Mouse (Mus musculus) limb, embryonic 13.5 days (tissue): ENCODE measurements around the gene Rps11. TPM values are rescaled to one million over a fixed set of nuclear protein-coding genes. Genes with fewer than 3 reads are reported as not detected.

Experiments
- ATAC-seq: fragments of 200-750 bp; cut with Nextera tagmentation; 2 replicates; pipeline ENCODE4 v1.8.0; 2017; ENCODE audit warnings: low read depth, moderate number of reproducible peaks, moderate TSS enrichment; ENCODE audit not compliant: low FRiP score
- H3K27ac ChIP-seq: fragments of 300-500 bp; sonication (generic); 2 replicates; pipeline ENCODE4 v1.5.1; 2015; ENCODE audit warnings: inconsistent platforms, mild to moderate bottlenecking, moderate library complexity
- H3K27me3 ChIP-seq: fragments of 300-500 bp; sonication (generic); 2 replicates; pipeline ENCODE4 v1.6.1; 2015; ENCODE audit warnings: mild to moderate bottlenecking, inconsistent platforms
- H3K36me3 ChIP-seq: fragments of 300-500 bp; sonication (generic); 2 replicates; pipeline ENCODE4 v1.6.1; 2015; ENCODE audit warnings: inconsistent platforms, mild to moderate bottlenecking, moderate library complexity
- H3K4me1 ChIP-seq: fragments of 300-500 bp; sonication (generic); 2 replicates; pipeline ENCODE4 v1.6.1; 2015; ENCODE audit warnings: inconsistent platforms
- H3K4me2 ChIP-seq: fragments of 300-500 bp; sonication (generic); replicated peaks from 2 replicates; pipeline ENCODE4 v1.6.1; 2015; ENCODE audit warnings: inconsistent platforms, mild to moderate bottlenecking, moderate library complexity
- H3K4me3 ChIP-seq: fragments of 300-500 bp; sonication (generic); 2 replicates; pipeline ENCODE4 v1.5.1; 2015; ENCODE audit warnings: moderate library complexity, mild to moderate bottlenecking, inconsistent platforms
- H3K9ac ChIP-seq: fragments of 300-500 bp; sonication (generic); 2 replicates; pipeline ENCODE4 v1.6.1; 2015; ENCODE audit warnings: mild to moderate bottlenecking, inconsistent platforms
- H3K9me3 ChIP-seq: fragments of 300-500 bp; sonication (generic); 2 replicates; pipeline ENCODE4 v1.6.1; 2016; ENCODE audit warnings: inconsistent platforms
- WGBS: fragments of 180-500 bp; shearing (Covaris S2); methylation state at CpG from one replicate; pipeline ENCODE4 v1.1.7; 2015; 5-methylcytosine and 5-hydroxymethylcytosine counted together
- microRNA counts: library from miRNA; unstranded; fragments of <30 nt; microRNA quantifications from one replicate; lab custom pipeline; 2016
- microRNA-seq: library from miRNA; unstranded; fragments of <30 nt; microRNA quantifications from one replicate; pipeline ENCODE4, GENCODE M21; 2016
- polyA plus RNA-seq: library from polyadenylated mRNA; unstranded; fragments of >200 nt; fragmentation: Nextera tagmentation; extraction: Ambion mirVana; gene quantifications from 2 replicates; pipeline ENCODE4 v1.2.1, GENCODE M21; 2015

Gene Rps11
- polyA plus RNA-seq, 1 experiment from 2014 or later = 1,512 TPM

GRCm38 (mm10) chr7:45075405-45075804 is 48.8 kb downstream of the Rps11 start:
- Histone ChIP-seq H3K9me3 (no peaks in the 10 kb centered on the region), H3K36me3 (peaks cover 48% of the 10 kb centered on the region), H3K27ac (no peak overlapping the region)

GRCm38 (mm10) chr7:45073949-45074348 is 50.3 kb downstream of the Rps11 start:
- H3K36me3 ChIP-seq = peaks cover 48% of the 10 kb centered on the region
- H3K9me3 ChIP-seq = no peaks in the 10 kb centered on the region
- no peak overlapping the region for H3K9ac ChIP-seq
- no peak overlapping the region for H3K4me3 ChIP-seq
- 83% methylated on average over 12 of the region's 12 CpGs for WGBS
- H3K4me2 ChIP-seq = no peak overlapping the region
- no peak for ATAC-seq
- no peaks in the 10 kb centered on the region for H3K4me1 ChIP-seq
- no peak overlapping the region for H3K27ac ChIP-seq
- H3K27me3 ChIP-seq = no peaks in the 10 kb centered on the region

More at GRCm38 (mm10) chr7:45075405-45075804, 48.8 kb downstream of the Rps11 start:
- no peak overlapping the region for H3K4me2 ChIP-seq
- H3K4me3 ChIP-seq = no peak overlapping the region
- no peaks in the 10 kb centered on the region for H3K27me3 ChIP-seq
- ATAC-seq = no peak
- H3K9ac ChIP-seq = no peak overlapping the region
- 83% methylated on average over 4 of the region's 4 CpGs for WGBS
- no peaks in the 10 kb centered on the region for H3K4me1 ChIP-seq

DNA sequence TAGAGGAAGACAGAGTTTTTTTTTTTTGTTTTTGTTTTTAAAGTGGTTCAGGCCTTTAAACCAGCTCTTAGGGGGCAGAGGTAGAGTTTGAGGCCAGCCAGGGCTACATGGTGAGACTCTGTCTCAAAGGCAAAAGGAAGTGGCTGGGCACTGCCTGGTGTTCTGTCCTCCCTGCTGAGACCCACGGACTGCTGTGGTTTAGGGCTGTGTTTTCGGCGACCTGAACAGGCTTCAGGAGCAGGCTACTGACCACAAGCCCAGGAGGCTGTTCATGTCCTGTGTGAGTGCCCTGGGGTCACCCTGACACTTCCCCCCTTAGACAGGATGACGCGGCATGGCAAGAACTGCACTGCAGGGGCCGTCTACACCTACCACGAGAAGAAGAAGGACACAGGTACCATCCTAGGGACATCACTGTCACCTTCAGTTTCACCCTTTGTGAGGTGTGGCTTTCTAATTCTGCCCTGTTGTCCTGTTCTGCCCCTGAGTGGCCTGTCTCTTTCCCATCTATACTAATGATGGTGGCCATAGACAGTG is 51.0 kb downstream of the Rps11 start:
- ATAC-seq = no peak
- H3K4me1 ChIP-seq = no peaks in the 10 kb centered on the region
- H3K4me3 ChIP-seq = no peak overlapping the region
- no peaks in the 10 kb centered on the region for H3K27me3 ChIP-seq
- 79% methylated on average over 7 of the region's 7 CpGs for WGBS
- no peak overlapping the region for H3K4me2 ChIP-seq
- no peak overlapping the region for H3K27ac ChIP-seq
- no peaks in the 10 kb centered on the region for H3K9me3 ChIP-seq
- H3K9ac ChIP-seq = no peak overlapping the region
- peaks cover 48% of the 10 kb centered on the region for H3K36me3 ChIP-seq

MicroRNA genes within 50 kb of the gene (microRNA counts, 519-probe panel; counts per million panel counts)
- 1,812 counts per million, percentile 21 among the panel's probes with 10 or more counts for microRNA mmu-miR-150 (lab: Ali Mortazavi, UCI)

Small RNA genes within 50 kb of the gene (microRNA-seq; reads per million reads assigned to microRNA genes)
- gene Mir150 = 5.9 reads per million, percentile 20 among the genes with 10 or more reads in this experiment
- 14.6 reads per million, percentile 31 among the genes with 10 or more reads in this experiment for gene Mir5121
- not detected for gene Mir7055

Other genes starting within 250 kb of the Rps11 start
- 118 and 119 TPM in 2 replicates for gene Med25, start 231.7 kb downstream of the Rps11 start, polyA plus RNA-seq
- gene Fuz, start 228.4 kb downstream of the Rps11 start, polyA plus RNA-seq = 23.0 and 25.8 TPM in 2 replicates
- 76.1 and 81.6 TPM in 2 replicates for gene Ap2a1, start 194.9 kb downstream of the Rps11 start, polyA plus RNA-seq
- 0.23 and 0.25 TPM in 2 replicates for gene Tsks, start 181.2 kb downstream of the Rps11 start, polyA plus RNA-seq
- 33.9 and 35.0 TPM in 2 replicates for gene Cpt1c, start 149.6 kb downstream of the Rps11 start, polyA plus RNA-seq
- gene Prmt1, start 137.9 kb downstream of the Rps11 start, polyA plus RNA-seq = 670 and 703 TPM in 2 replicates
- 94.6 and 96.8 TPM in 2 replicates for gene Irf3, start 126.8 kb downstream of the Rps11 start, polyA plus RNA-seq
- gene Bcl2l12, start 125.7 kb downstream of the Rps11 start, polyA plus RNA-seq = 77.3 and 78.4 TPM in 2 replicates
- 38.6 and 40.7 TPM in 2 replicates for gene Scaf1, start 108.1 kb downstream of the Rps11 start, polyA plus RNA-seq
- 27.5 and 29.1 TPM in 2 replicates for gene Rras, start 106.5 kb downstream of the Rps11 start, polyA plus RNA-seq
- 14.5 and 15.3 TPM in 2 replicates for gene Prr12, start 71.6 kb downstream of the Rps11 start, polyA plus RNA-seq
- 71.2 and 71.4 TPM in 2 replicates for gene Nosip, start 62.0 kb downstream of the Rps11 start, polyA plus RNA-seq
- 22.3 and 24.5 TPM in 2 replicates for gene Prrg2, start 61.8 kb downstream of the Rps11 start, polyA plus RNA-seq
- gene Rcn3, start 32.2 kb downstream of the Rps11 start, polyA plus RNA-seq = 462 and 483 TPM in 2 replicates
- 44.0 and 45.4 TPM in 2 replicates for gene Fcgrt, start 20.6 kb downstream of the Rps11 start, polyA plus RNA-seq
- 1,305 and 1,326 TPM in 2 replicates for gene Rpl13a, start 4.3 kb upstream of the Rps11 start, polyA plus RNA-seq
- 0.60 and 0.75 TPM in 2 replicates for gene Gm45713, start 11.8 kb upstream of the Rps11 start, polyA plus RNA-seq
- gene Flt3l, start 12.0 kb upstream of the Rps11 start, polyA plus RNA-seq = 1.0 and 1.2 TPM in 2 replicates
- 86.9 and 87.1 TPM in 2 replicates for gene Pih1d1, start 29.9 kb upstream of the Rps11 start, polyA plus RNA-seq
- 45.1 and 46.4 TPM in 2 replicates for gene Aldh16a1, start 30.1 kb upstream of the Rps11 start, polyA plus RNA-seq
- gene Slc17a7, start 39.5 kb upstream of the Rps11 start, polyA plus RNA-seq = 0.19 and 0.23 TPM in 2 replicates
- not detected in 2 replicates for gene Gfy, start 55.1 kb upstream of the Rps11 start, polyA plus RNA-seq
- not detected in 2 replicates for gene Pth2, start 56.6 kb upstream of the Rps11 start, polyA plus RNA-seq
- gene Ccdc155, start 80.5 kb upstream of the Rps11 start, polyA plus RNA-seq = 0.93 and 1.4 TPM in 2 replicates
- 1.3 and 1.4 TPM in 2 replicates for gene Dkkl1, start 87.7 kb upstream of the Rps11 start, polyA plus RNA-seq
- 259 and 263 TPM in 2 replicates for gene Tead2, start 91.3 kb upstream of the Rps11 start, polyA plus RNA-seq
- gene Cd37, start 114.7 kb upstream of the Rps11 start, polyA plus RNA-seq = 1.3 and 2.1 TPM in 2 replicates
- 0.28 and 0.43 TPM in 2 replicates for gene Slc6a16, start 116.6 kb upstream of the Rps11 start, polyA plus RNA-seq
- gene Slc6a21, start 153.1 kb upstream of the Rps11 start, polyA plus RNA-seq = not detected in 2 replicates
- gene Trpm4, start 209.3 kb upstream of the Rps11 start, polyA plus RNA-seq = 15.8 and 19.6 TPM in 2 replicates
- 3.9 and 4.3 TPM in 2 replicates for gene Hrc, start 210.9 kb upstream of the Rps11 start, polyA plus RNA-seq
- 5.2 and 6.9 TPM in 2 replicates for gene Ppfia3, start 242.6 kb upstream of the Rps11 start, polyA plus RNA-seq
- 1.4 and 2.5 TPM in 2 replicates for gene Lin7b, start 246.1 kb upstream of the Rps11 start, polyA plus RNA-seq